Mouse (Mus musculus): ENCODE measurements around the gene Zbtb32.

DNA sequence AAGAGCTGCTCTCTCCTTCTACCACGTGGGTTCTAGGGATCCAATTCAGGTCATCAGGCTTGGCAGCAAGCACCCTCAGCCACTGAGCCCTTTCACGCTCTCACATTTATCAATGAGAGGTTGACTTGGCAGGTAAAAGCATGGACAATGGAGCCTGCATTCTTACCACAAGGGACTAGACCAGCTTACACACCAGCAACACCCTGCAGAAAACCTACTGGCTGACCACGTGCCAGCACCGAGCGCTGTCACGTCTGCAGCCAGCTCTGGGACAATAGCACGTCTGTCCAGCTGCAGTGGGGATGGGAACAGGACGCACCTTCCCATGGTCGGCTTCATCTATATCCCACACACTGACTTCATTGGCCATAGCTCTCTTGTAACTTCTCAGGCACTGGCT lies 19.9 kb upstream of the Zbtb32 start:
- TF ChIP-seq CHD2 (IDR thresholded peaks at IDR 0.05; ENCODE audit: low read depth, low read length) (no peak), HCFC1 (IDR thresholded peaks at IDR 0.05; ENCODE audit: borderline replicate concordance, insufficient read depth, low read length) (no peak), ZNF384 (IDR thresholded peaks at IDR 0.05; ENCODE audit: low read depth, low read length) (no peak)

All from ES-E14 (cell line).